Comparison of ENCODE assay signal across 16 mouse cellular contexts in the genomic region with DNA sequence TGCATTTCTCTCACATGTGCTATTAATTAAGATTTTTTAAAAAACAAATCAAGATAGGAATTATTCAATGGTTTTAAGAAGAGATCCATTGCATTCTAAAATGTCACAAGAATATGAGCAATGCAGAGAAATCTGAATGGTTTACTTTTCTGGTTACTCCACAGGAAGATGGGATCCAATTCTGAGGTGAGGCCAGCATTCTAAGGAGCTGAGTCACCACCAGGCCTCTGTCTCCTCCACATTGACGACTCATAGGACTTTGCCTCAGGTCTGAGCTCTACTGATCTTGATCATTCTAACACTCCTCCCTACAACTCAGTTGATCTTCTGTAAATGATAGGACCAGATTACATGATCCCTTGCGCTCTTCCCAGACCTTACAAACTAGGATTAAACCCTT.
DNase-seq lines count a peak whose midpoint lies in the region; ATAC-seq and TF ChIP-seq lines count a peak whose summit lies in the region.
"Had no signal": no experiment of that assay in that cellular context is flagged by ENCODE, and none has a peak within 500 bp of the region (broad histone marks: within the 10 kb centered on the region; RNA-seq: fewer than 3 reads in every experiment).

No protein-coding gene starts in this region.

- no peak overlapping the region for H3K4me3 ChIP-seq in heart, embryonic 16.5 days (ENCODE audit: low read length)
- no peak overlapping the region for H3K4me3 ChIP-seq in heart, embryonic 10.5 days
- no peak overlapping the region for H3K4me3 ChIP-seq in midbrain, embryonic 15.5 days
- H3K4me3 ChIP-seq in midbrain, postnatal 0 days (ENCODE audit: low read depth, low read length): no peak overlapping the region
- H3K4me3 ChIP-seq in embryonic fibroblast, embryonic 13.5 days (ENCODE audit: insufficient read depth, low read length): no peak overlapping the region
- H3K4me3 ChIP-seq in stomach, embryonic 14.5 days (ENCODE audit: low read depth, low read length): no peak overlapping the region
- H3K4me3 ChIP-seq: embryonic facial prominence, embryonic 13.5 days; limb, embryonic 15.5 days had no signal

- H3K4me2 ChIP-seq in heart, embryonic 16.5 days (ENCODE audit: low read depth, low read length): no peak overlapping the region
- H3K4me2 ChIP-seq in midbrain, embryonic 15.5 days: no peak overlapping the region
- no peak overlapping the region for H3K4me2 ChIP-seq in midbrain, postnatal 0 days (ENCODE audit: low read depth, low read length, poor library complexity, severe bottlenecking)
- no peak overlapping the region for H3K4me2 ChIP-seq in stomach, embryonic 14.5 days (replicated peaks; ENCODE audit: low read depth, low read length)
- H3K4me2 ChIP-seq: embryonic facial prominence, embryonic 13.5 days; heart, embryonic 11.5 days; limb, embryonic 15.5 days had no signal

- H3K36me3 ChIP-seq in heart, embryonic 16.5 days (ENCODE audit: control insufficient read depth, insufficient read depth): no peaks in the 10 kb centered on the region
- H3K36me3 ChIP-seq in heart, embryonic 10.5 days: no peaks in the 10 kb centered on the region
- H3K36me3 ChIP-seq in midbrain, embryonic 15.5 days (replicated peaks): no peaks in the 10 kb centered on the region
- no peaks in the 10 kb centered on the region for H3K36me3 ChIP-seq in midbrain, postnatal 0 days (ENCODE audit: insufficient read depth, low read length)
- H3K36me3 ChIP-seq in stomach, embryonic 14.5 days (ENCODE audit: control insufficient read depth, insufficient read depth, low read length): no peaks in the 10 kb centered on the region
- H3K36me3 ChIP-seq: embryonic facial prominence, embryonic 13.5 days; limb, embryonic 15.5 days had no signal

- peaks cover 4% of the 10 kb centered on the region for H3K4me1 ChIP-seq in heart, embryonic 16.5 days (ENCODE audit: control insufficient read depth, insufficient read depth, low read length)
- no peaks in the 10 kb centered on the region for H3K4me1 ChIP-seq in heart, embryonic 10.5 days
- H3K4me1 ChIP-seq in midbrain, embryonic 15.5 days: no peaks in the 10 kb centered on the region
- H3K4me1 ChIP-seq in midbrain, postnatal 0 days (ENCODE audit: insufficient read depth, low read length): no peaks in the 10 kb centered on the region
- H3K4me1 ChIP-seq in embryonic fibroblast, embryonic 13.5 days (ENCODE audit: control insufficient read depth, insufficient read depth, low read length): peaks cover 10% of the 10 kb centered on the region; the same call in 1 of the 2 replicates
- H3K4me1 ChIP-seq in stomach, embryonic 14.5 days (ENCODE audit: control insufficient read depth, insufficient read depth, low read length): 0 out of 2 replicates have a peak, but pooled peaks cover 4% of the 10 kb centered on the region
- H3K4me1 ChIP-seq: limb, embryonic 15.5 days had no signal

- peak overlapping the region; percentile 53 for H3K27ac ChIP-seq in heart, embryonic 16.5 days (ENCODE audit: low read length)
- H3K27ac ChIP-seq in heart, embryonic 10.5 days: no peak overlapping the region
- H3K27ac ChIP-seq in midbrain, embryonic 15.5 days: no peak overlapping the region
- no peak overlapping the region for H3K27ac ChIP-seq in midbrain, postnatal 0 days (ENCODE audit: low read depth, low read length)
- H3K27ac ChIP-seq in embryonic fibroblast, embryonic 13.5 days (ENCODE audit: insufficient read depth, low read length): peak overlapping the region; percentile 98
- no peak overlapping the region for H3K27ac ChIP-seq in stomach, embryonic 14.5 days (ENCODE audit: low read length)
- H3K27ac ChIP-seq: embryonic facial prominence, embryonic 13.5 days; hindbrain, postnatal 0 days; limb, embryonic 15.5 days had no signal

- TF ChIP-seq CTCF in midbrain, postnatal 0 days (IDR thresholded peaks at IDR 0.05): no peak
- TF ChIP-seq CTCF in embryonic fibroblast, embryonic 13.5 days (IDR thresholded peaks at IDR 0.05; ENCODE audit: borderline replicate concordance, insufficient read depth, low read length): no peak

- WGBS in heart, embryonic 16.5 days: 61% methylated on average over 2 of the region's 2 CpGs
- WGBS in heart, embryonic 10.5 days: 66% methylated on average over 2 of the region's 2 CpGs
- WGBS in midbrain, embryonic 15.5 days: 84% methylated on average over 2 of the region's 2 CpGs
- 94% methylated on average over 2 of the region's 2 CpGs for WGBS in midbrain, postnatal 0 days
- 62% methylated on average over 2 of the region's 2 CpGs for WGBS in stomach, embryonic 14.5 days

- ATAC-seq in heart, embryonic 16.5 days (replicated peaks; ENCODE audit: extremely low read depth, insufficient read depth, low FRiP score): peak; percentile 67; the same call in 1 of the 2 replicates
- ATAC-seq in midbrain, embryonic 15.5 days (replicated peaks): 0 out of 2 replicates have a peak, but pooled peaks have one; percentile 24
- ATAC-seq in midbrain, postnatal 0 days (ENCODE audit: low FRiP score): no peak
- peak; percentile 67; the same call in 1 of the 2 replicates for ATAC-seq in stomach, embryonic 14.5 days (ENCODE audit: insufficient number of reproducible peaks, insufficient read depth, low FRiP score, low read depth)
- ATAC-seq: hindbrain, postnatal 0 days had no signal

- DNase-seq in heart, embryonic 10.5 days (ENCODE audit: low spot score): no peak
- DNase-seq in midbrain, postnatal 0 days (ENCODE audit: low spot score): no peak
- DNase-seq in testis, postnatal 10 days (ENCODE audit: low spot score): no peak
- DNase-seq in right cerebral cortex, postnatal 25 days: no peak
- DNase-seq: cerebellum, adult 8-10 months; midbrain, embryonic 14.5 days; thymus, postnatal 4 days had no signal

- H3K27me3 ChIP-seq in heart, embryonic 16.5 days (ENCODE audit: control insufficient read depth, insufficient read depth, low read length): no peaks in the 10 kb centered on the region
- no peaks in the 10 kb centered on the region for H3K27me3 ChIP-seq in heart, embryonic 10.5 days (ENCODE audit: insufficient read depth, poor library complexity, severe bottlenecking)
- no peaks in the 10 kb centered on the region for H3K27me3 ChIP-seq in midbrain, embryonic 15.5 days (replicated peaks)
- no peaks in the 10 kb centered on the region for H3K27me3 ChIP-seq in midbrain, postnatal 0 days (ENCODE audit: insufficient read depth, low read length)
- no peaks in the 10 kb centered on the region for H3K27me3 ChIP-seq in stomach, embryonic 14.5 days (ENCODE audit: control insufficient read depth, insufficient read depth, low read length)
- H3K27me3 ChIP-seq: CH12.LX; embryonic facial prominence, embryonic 13.5 days; limb, embryonic 15.5 days had no signal

- no peak for TF ChIP-seq POLR2A in embryonic fibroblast, embryonic 13.5 days (IDR thresholded peaks at IDR 0.05; ENCODE audit: low read depth, low read length)

- no peak overlapping the region for H3K9ac ChIP-seq in heart, embryonic 16.5 days (ENCODE audit: low read length)
- no peak overlapping the region for H3K9ac ChIP-seq in midbrain, embryonic 15.5 days
- no peak overlapping the region for H3K9ac ChIP-seq in midbrain, postnatal 0 days (replicated peaks; ENCODE audit: low read length, poor library complexity, severe bottlenecking)
- no peak overlapping the region for H3K9ac ChIP-seq in stomach, embryonic 14.5 days (replicated peaks; ENCODE audit: low read depth, low read length)
- H3K9ac ChIP-seq: embryonic facial prominence, embryonic 13.5 days; limb, embryonic 15.5 days had no signal

- no peaks in the 10 kb centered on the region for H3K9me3 ChIP-seq in heart, embryonic 16.5 days (replicated peaks; ENCODE audit: control insufficient read depth, low read length)
- H3K9me3 ChIP-seq in heart, embryonic 10.5 days: no peaks in the 10 kb centered on the region
- H3K9me3 ChIP-seq in midbrain, embryonic 15.5 days: no peaks in the 10 kb centered on the region
- no peaks in the 10 kb centered on the region for H3K9me3 ChIP-seq in midbrain, postnatal 0 days (ENCODE audit: low read length)
- H3K9me3 ChIP-seq in stomach, embryonic 14.5 days (ENCODE audit: control insufficient read depth, low read depth, low read length): no peaks in the 10 kb centered on the region
- H3K9me3 ChIP-seq: embryonic facial prominence, embryonic 13.5 days; limb, embryonic 15.5 days had no signal

Comparison
In these comparisons a context has a peak if more than half of its experiments do, and no peak if none do; other contexts are left out.
1. H3K27ac ChIP-seq: peak in heart, embryonic 16.5 days (single experiment) and embryonic fibroblast, embryonic 13.5 days (single experiment); none in heart, embryonic 10.5 days (single experiment), midbrain, embryonic 15.5 days (single experiment), midbrain, postnatal 0 days (single experiment) and stomach, embryonic 14.5 days (single experiment).